Mouse (Mus musculus): ENCODE data around the gene Engase. TPM values are rescaled to one million over a fixed set of nuclear protein-coding genes. Genes with fewer than 3 reads are reported as not detected.

Engase gene
- total and polyA plus RNA-seq, 3 experiments = 4.3 to 25.2 (median 4.4) TPM

DNA sequence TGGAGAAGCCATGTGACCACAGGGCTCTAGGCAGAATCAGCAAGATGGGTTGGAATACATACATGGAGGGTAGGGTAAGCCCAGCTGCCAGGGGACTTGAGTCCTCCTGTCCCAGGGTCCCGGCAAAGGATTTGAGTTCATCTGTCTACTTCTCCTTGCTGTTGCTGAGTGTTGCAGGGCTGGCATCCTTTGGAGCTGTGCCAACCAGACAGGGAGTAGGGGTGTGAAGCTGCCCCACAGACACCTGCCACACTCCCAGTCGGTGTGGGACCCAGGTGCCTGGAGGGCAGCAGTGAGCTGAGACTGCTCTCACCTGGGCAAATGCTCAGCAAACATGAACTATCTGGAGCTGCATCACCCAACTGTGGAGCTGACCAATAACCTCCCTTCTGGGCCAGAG lies 44.3 kb downstream of the Engase start:
- no peaks in the 10 kb centered on the region for H3K27me3 ChIP-seq (ENCODE audit: insufficient read depth, low read length)
- no peak for TF ChIP-seq TAL1 (conservative IDR thresholded peaks at IDR 0.05; ENCODE audit: low read depth, low read length)
- no peak for TF ChIP-seq POLR2AphosphoS5 (IDR thresholded peaks at IDR 0.05; ENCODE audit: insufficient replicate concordance, low read depth, low read length)
- no peak for TF ChIP-seq CTCF (IDR thresholded peaks at IDR 0.05; ENCODE audit: low read depth, low read length)
- no peak for TF ChIP-seq GATA2 (IDR thresholded peaks at IDR 0.05; ENCODE audit: borderline replicate concordance, low read depth, low read length)
- TF ChIP-seq GATA1 (IDR thresholded peaks at IDR 0.05; ENCODE audit: borderline replicate concordance, low read length) = no peak
- no peaks in the 10 kb centered on the region for H3K4me1 ChIP-seq (ENCODE audit: insufficient read depth, low read depth, low read length)
- ATAC-seq (ENCODE audit: extremely low read depth, insufficient number of reproducible peaks, low FRiP score, poor library complexity, severe bottlenecking) (no peak), DNase-seq (ENCODE audit: low spot score) (no peak)
- H3K9me3 ChIP-seq (replicated peaks) = peaks cover 90% of the 10 kb centered on the region
- no peaks in the 10 kb centered on the region for H3K36me3 ChIP-seq (replicated peaks)
- H3K4me3 ChIP-seq (ENCODE audit: low read depth, low read length) = no peak overlapping the region

GRCm38 (mm10) chr11:118523496-118524145 lies 47.0 kb downstream of the Engase start:
- TF ChIP-seq POLR2AphosphoS5 (IDR thresholded peaks at IDR 0.05; ENCODE audit: insufficient replicate concordance, low read depth, low read length) (no peak), CTCF (IDR thresholded peaks at IDR 0.05; ENCODE audit: low read depth, low read length) (no peak)
- ATAC-seq (ENCODE audit: extremely low read depth, insufficient number of reproducible peaks, low FRiP score, poor library complexity, severe bottlenecking) (no peak), DNase-seq (ENCODE audit: low spot score) (no peak)
- H3K36me3 ChIP-seq (replicated peaks) = no peaks in the 10 kb centered on the region
- H3K4me1 ChIP-seq (ENCODE audit: insufficient read depth, low read depth, low read length) = no peaks in the 10 kb centered on the region
- H3K9me3 ChIP-seq (replicated peaks) = peaks cover 92% of the 10 kb centered on the region
- H3K27me3 ChIP-seq (ENCODE audit: insufficient read depth, low read length) = no peaks in the 10 kb centered on the region
- H3K4me3 ChIP-seq (ENCODE audit: low read depth, low read length) = no peak overlapping the region

GRCm38 (mm10) chr11:118525059-118525458 lies 48.4 kb downstream of the Engase start:
- DNase-seq (ENCODE audit: low spot score) (no peak), ATAC-seq (ENCODE audit: extremely low read depth, insufficient number of reproducible peaks, low FRiP score, poor library complexity, severe bottlenecking) (no peak)
- Histone ChIP-seq H3K9me3 (replicated peaks) (peaks cover 92% of the 10 kb centered on the region), H3K4me3 (ENCODE audit: low read depth, low read length) (no peak overlapping the region), H3K4me1 (ENCODE audit: insufficient read depth, low read depth, low read length) (no peaks in the 10 kb centered on the region), H3K36me3 (replicated peaks) (no peaks in the 10 kb centered on the region), H3K27me3 (ENCODE audit: insufficient read depth, low read length) (no peaks in the 10 kb centered on the region)
- no peak for TF ChIP-seq TAL1 (conservative IDR thresholded peaks at IDR 0.05; ENCODE audit: low read depth, low read length)
- no peak for TF ChIP-seq CTCF (IDR thresholded peaks at IDR 0.05; ENCODE audit: low read depth, low read length)
- TF ChIP-seq GATA2 (IDR thresholded peaks at IDR 0.05; ENCODE audit: borderline replicate concordance, low read depth, low read length) = no peak
- no peak for TF ChIP-seq GATA1 (IDR thresholded peaks at IDR 0.05; ENCODE audit: borderline replicate concordance, low read length)
- TF ChIP-seq POLR2AphosphoS5 (IDR thresholded peaks at IDR 0.05; ENCODE audit: insufficient replicate concordance, low read depth, low read length) = no peak

GRCm38 (mm10) chr11:118528761-118529160 lies 52.1 kb downstream of the Engase start:
- Histone ChIP-seq H3K27me3 (ENCODE audit: insufficient read depth, low read length) (no peaks in the 10 kb centered on the region), H3K9me3 (replicated peaks) (peaks cover 95% of the 10 kb centered on the region), H3K36me3 (replicated peaks) (no peaks in the 10 kb centered on the region), H3K4me1 (ENCODE audit: insufficient read depth, low read depth, low read length) (no peaks in the 10 kb centered on the region), H3K4me3 (ENCODE audit: low read depth, low read length) (no peak overlapping the region)
- no peak for ATAC-seq (ENCODE audit: extremely low read depth, insufficient number of reproducible peaks, low FRiP score, poor library complexity, severe bottlenecking)
- no peak for TF ChIP-seq GATA2 (IDR thresholded peaks at IDR 0.05; ENCODE audit: borderline replicate concordance, low read depth, low read length)
- no peak for TF ChIP-seq CTCF (IDR thresholded peaks at IDR 0.05; ENCODE audit: low read depth, low read length)
- no peak for TF ChIP-seq POLR2AphosphoS5 (IDR thresholded peaks at IDR 0.05; ENCODE audit: insufficient replicate concordance, low read depth, low read length)
- no peak for TF ChIP-seq TAL1 (conservative IDR thresholded peaks at IDR 0.05; ENCODE audit: low read depth, low read length)
- TF ChIP-seq GATA1 (IDR thresholded peaks at IDR 0.05; ENCODE audit: borderline replicate concordance, low read length) = no peak
- no peak for DNase-seq (ENCODE audit: low spot score)

- ATAC-seq (ENCODE audit: extremely low read depth, insufficient number of reproducible peaks, low FRiP score, poor library complexity, severe bottlenecking) (no peak), DNase-seq (ENCODE audit: low spot score) (no peak)
- Histone ChIP-seq H3K27me3 (ENCODE audit: insufficient read depth, low read length) (no peaks in the 10 kb centered on the region), H3K4me3 (ENCODE audit: low read depth, low read length) (no peak overlapping the region), H3K9me3 (replicated peaks) (peaks cover 96% of the 10 kb centered on the region), H3K36me3 (replicated peaks) (no peaks in the 10 kb centered on the region), H3K4me1 (ENCODE audit: insufficient read depth, low read depth, low read length) (no peaks in the 10 kb centered on the region)
- TF ChIP-seq GATA1 (IDR thresholded peaks at IDR 0.05; ENCODE audit: borderline replicate concordance, low read length) = no peak
- TF ChIP-seq POLR2AphosphoS5 (IDR thresholded peaks at IDR 0.05; ENCODE audit: insufficient replicate concordance, low read depth, low read length) = no peak
- TF ChIP-seq TAL1 (conservative IDR thresholded peaks at IDR 0.05; ENCODE audit: low read depth, low read length) = no peak
- no peak for TF ChIP-seq GATA2 (IDR thresholded peaks at IDR 0.05; ENCODE audit: borderline replicate concordance, low read depth, low read length)
- no peak for TF ChIP-seq CTCF (IDR thresholded peaks at IDR 0.05; ENCODE audit: low read depth, low read length)
These were observed 53.7 kb downstream of the Engase start for GRCm38 (mm10) chr11:118530313-118530712.

GRCm38 (mm10) chr11:118534382-118535092 lies 57.9 kb downstream of the Engase start:
- no peak for ATAC-seq (ENCODE audit: extremely low read depth, insufficient number of reproducible peaks, low FRiP score, poor library complexity, severe bottlenecking)
- TF ChIP-seq CTCF (IDR thresholded peaks at IDR 0.05; ENCODE audit: low read depth, low read length) (no peak), POLR2AphosphoS5 (IDR thresholded peaks at IDR 0.05; ENCODE audit: insufficient replicate concordance, low read depth, low read length) (no peak), TAL1 (conservative IDR thresholded peaks at IDR 0.05; ENCODE audit: low read depth, low read length) (no peak), GATA2 (IDR thresholded peaks at IDR 0.05; ENCODE audit: borderline replicate concordance, low read depth, low read length) (no peak), GATA1 (IDR thresholded peaks at IDR 0.05; ENCODE audit: borderline replicate concordance, low read length) (no peak)
- peaks cover 94% of the 10 kb centered on the region for H3K9me3 ChIP-seq (replicated peaks)
- H3K27me3 ChIP-seq (ENCODE audit: insufficient read depth, low read length) = no peaks in the 10 kb centered on the region; the same call in 1 of the 2 replicates
- DNase-seq (ENCODE audit: low spot score) = no peak
- no peak overlapping the region for H3K4me3 ChIP-seq (ENCODE audit: low read depth, low read length)
- H3K4me1 ChIP-seq (ENCODE audit: insufficient read depth, low read depth, low read length) = no peaks in the 10 kb centered on the region
- no peaks in the 10 kb centered on the region for H3K36me3 ChIP-seq (replicated peaks)

Measured in G1E (cell line).